Mouse (Mus musculus) C2C12 (cell line): ENCODE measurements around the gene Prkar2b. TPM values are rescaled to one million over a fixed set of nuclear protein-coding genes. Genes with fewer than 3 reads are reported as not detected.

Source experiments
- H3K27me3 ChIP-seq: one replicate; pipeline ENCODE4 v1.6.1; 2011; ENCODE audit not compliant: control insufficient read depth, insufficient read depth, insufficient read length
- H3K36me3 ChIP-seq: one replicate; pipeline ENCODE4 v1.6.1; 2011; ENCODE audit not compliant: control insufficient read depth, insufficient read depth
- H3K4me3 ChIP-seq: one replicate; pipeline ENCODE4 v1.5.1; 2011; ENCODE audit warnings: mild to moderate bottlenecking, control low read depth; ENCODE audit not compliant: poor library complexity, insufficient read depth, severe bottlenecking
- H3K79me2 ChIP-seq: one replicate; pipeline ENCODE4 v1.6.1; 2011; ENCODE audit not compliant: control insufficient read depth, insufficient read depth
- H3K79me3 ChIP-seq: one replicate; pipeline ENCODE4 v1.6.1; 2011; ENCODE audit warnings: low read depth, control low read depth
- H3ac ChIP-seq: one replicate; pipeline ENCODE3; 2011; ENCODE audit warnings: low read depth; ENCODE audit not compliant: control insufficient read depth, insufficient read length
- CEBPB ChIP-seq: IDR thresholded peaks from one replicate; pipeline ENCODE4 v1.6.1; 2011; ENCODE audit warnings: low read depth, mild to moderate bottlenecking, control low read depth, moderate library complexity
- CTCF ChIP-seq: IDR thresholded peaks from one replicate; pipeline ENCODE4 v1.5.1; 2011; ENCODE audit not compliant: control insufficient read depth, insufficient read depth, insufficient read length
- FOSL1 ChIP-seq: IDR thresholded peaks from one replicate; pipeline ENCODE4 v1.8.0; 2011; ENCODE audit warnings: mild to moderate bottlenecking, low read length; ENCODE audit not compliant: poor library complexity, insufficient read depth, severe bottlenecking
- MAX ChIP-seq: IDR thresholded peaks from one replicate; pipeline ENCODE4 v1.6.1; 2011; ENCODE audit warnings: mild to moderate bottlenecking, control low read depth
- MYOD1 ChIP-seq: IDR thresholded peaks from one replicate; pipeline ENCODE4 v1.6.1; 2011; ENCODE audit warnings: low read depth; ENCODE audit not compliant: control insufficient read depth, insufficient read length
- MYOG ChIP-seq: IDR thresholded peaks from one replicate; pipeline ENCODE4 v1.6.1; 2011; ENCODE audit not compliant: control insufficient read depth, insufficient read length; ENCODE audit errors: extremely low read depth
- USF1 ChIP-seq: IDR thresholded peaks from one replicate; pipeline ENCODE4 v1.6.1; 2011; ENCODE audit warnings: low read depth, mild to moderate bottlenecking, control low read depth, moderate library complexity
- polyA plus RNA-seq: library from polyadenylated mRNA; unstranded; fragments of >200 nt; fragmentation: generic; extraction: Trizol; gene quantifications from one replicate; pipeline ENCODE4 v1.2.1, GENCODE M21; 2012; ENCODE audit warnings: missing spikeins

Gene Prkar2b
- polyA plus RNA-seq, 1 experiment: 33.1 TPM

GRCm38 (mm10) chr12:31950659-31951031, 110.5 kb downstream of the Prkar2b start:
- Histone ChIP-seq H3K79me3 (peaks cover 11% of the 10 kb centered on the region), H3K79me2 (peaks cover 30% of the 10 kb centered on the region), H3ac (no peak overlapping the region), H3K4me3 (peak overlapping the region; percentile 16), H3K27me3 (no peaks in the 10 kb centered on the region), H3K36me3 (no peaks in the 10 kb centered on the region)
- TF ChIP-seq CEBPB (no peak), USF1 (no peak), MYOG (no peak), MAX (no peak), FOSL1 (no peak), CTCF (no peak), MYOD1 (no peak)

- Histone ChIP-seq H3K79me2 (peaks cover 30% of the 10 kb centered on the region), H3ac (peak within 1 kb of the TSS; percentile 92), H3K27me3 (no peaks in the 10 kb centered on the region), H3K4me3 (peak within 1 kb of the TSS; percentile 89), H3K36me3 (no peaks in the 10 kb centered on the region), H3K79me3 (peaks cover 11% of the 10 kb centered on the region)
- TF ChIP-seq MAX (peak; percentile 99), CEBPB (no peak), CTCF (no peak), USF1 (peak; percentile 51), MYOG (no peak), MYOD1 (no peak), FOSL1 (no peak)
Observed at GRCm38 (mm10) chr12:31949759-31950658, 111.1 kb downstream of the Prkar2b start, which contains the start of gene Hbp1. Hbp1 (minus strand) TSS chr12:31950535.

GRCm38 (mm10) chr12:31949193-31949741, 111.8 kb downstream of the Prkar2b start:
- no peaks in the 10 kb centered on the region for H3K27me3 ChIP-seq
- H3K36me3 ChIP-seq: no peaks in the 10 kb centered on the region
- peaks cover 30% of the 10 kb centered on the region for H3K79me2 ChIP-seq
- TF ChIP-seq USF1 (peak; percentile 89), CEBPB (peak; percentile 52), MYOG (no peak)
- peak overlapping the region; percentile 92 for H3ac ChIP-seq
- peak overlapping the region; percentile 89 for H3K4me3 ChIP-seq
- peaks cover 11% of the 10 kb centered on the region for H3K79me3 ChIP-seq

- Histone ChIP-seq H3K27me3 (no peaks in the 10 kb centered on the region), H3ac (no peak overlapping the region), H3K79me3 (peaks cover 11% of the 10 kb centered on the region), H3K4me3 (peak overlapping the region; percentile 89), H3K79me2 (peaks cover 30% of the 10 kb centered on the region), H3K36me3 (no peaks in the 10 kb centered on the region)
- TF ChIP-seq MAX (no peak), MYOD1 (no peak), MYOG (no peak), CTCF (no peak), FOSL1 (no peak), CEBPB (no peak), USF1 (no peak)
Observed at GRCm38 (mm10) chr12:31948101-31949000, 112.7 kb downstream of the Prkar2b start.

GRCm38 (mm10) chr12:31947476-31947875, 113.6 kb downstream of the Prkar2b start:
- Histone ChIP-seq H3K36me3 (peaks cover 3% of the 10 kb centered on the region), H3ac (no peak overlapping the region), H3K79me2 (peaks cover 30% of the 10 kb centered on the region), H3K27me3 (no peaks in the 10 kb centered on the region), H3K4me3 (no peak overlapping the region), H3K79me3 (peaks cover 11% of the 10 kb centered on the region)
- TF ChIP-seq MYOG (no peak), MYOD1 (no peak), USF1 (no peak), FOSL1 (no peak), CEBPB (no peak), MAX (no peak), CTCF (no peak)
